Mouse (Mus musculus) stomach, postnatal 0 days (tissue): ENCODE results near the gene Tmprss11e. TPM values are rescaled to one million over a fixed set of nuclear protein-coding genes. Genes with fewer than 3 reads are reported as not detected.

Source experiments
- ATAC-seq: fragments of 200-750 bp; cut with Nextera tagmentation; 2 replicates; pipeline ENCODE4 v1.8.0; 2017; ENCODE audit not compliant: low FRiP score, low TSS enrichment
- DNase-seq: peaks from one replicate; pipeline ENCODE4 v3.0.0-alpha.2; 2016; ENCODE audit warnings: low spot score
- H3K27ac ChIP-seq: fragments of 300-500 bp; sonication (generic); replicated peaks from 2 replicates; pipeline ENCODE4 v1.5.1; 2014; ENCODE audit warnings: mild to moderate bottlenecking, control low read depth
- H3K27me3 ChIP-seq: fragments of 300-500 bp; sonication (generic); 2 replicates; pipeline ENCODE4 v1.6.1; 2014; ENCODE audit warnings: low read length; ENCODE audit not compliant: control insufficient read depth, insufficient read depth
- H3K36me3 ChIP-seq: fragments of 300-500 bp; sonication (generic); 2 replicates; pipeline ENCODE4 v1.6.1; 2014; ENCODE audit warnings: low read length, mixed read lengths; ENCODE audit not compliant: control insufficient read depth, insufficient read depth
- H3K4me1 ChIP-seq: fragments of 300-500 bp; sonication (generic); replicated peaks from 2 replicates; pipeline ENCODE4 v1.6.1; 2014; ENCODE audit warnings: antibody characterized with exemption; ENCODE audit not compliant: control insufficient read depth, insufficient read depth
- H3K4me2 ChIP-seq: fragments of 300-500 bp; sonication (generic); replicated peaks from 2 replicates; pipeline ENCODE4 v1.6.1; 2014; ENCODE audit warnings: low read depth, mild to moderate bottlenecking, control low read depth, moderate library complexity
- H3K4me3 ChIP-seq: fragments of 300-500 bp; sonication (generic); 2 replicates; pipeline ENCODE4 v1.5.1; 2014; ENCODE audit warnings: low read depth, low read length, control low read depth
- H3K9ac ChIP-seq: fragments of 300-500 bp; sonication (generic); 2 replicates; pipeline ENCODE4 v1.6.1; 2014; ENCODE audit warnings: mild to moderate bottlenecking, low read length, control low read depth, mixed read lengths
- H3K9me3 ChIP-seq: fragments of 300-500 bp; sonication (generic); 2 replicates; pipeline ENCODE4 v1.6.1; 2016; ENCODE audit warnings: low read length; ENCODE audit not compliant: control insufficient read depth
- CTCF ChIP-seq: IDR thresholded peaks from 2 replicates; pipeline ENCODE4 v1.5.1; 2016; ENCODE audit warnings: antibody characterized with exemption, low read depth, mild to moderate bottlenecking, moderate library complexity
- EP300 ChIP-seq: optimal IDR thresholded peaks from 2 replicates; pipeline ENCODE3; 2016; ENCODE audit warnings: antibody characterized with exemption
- WGBS: fragments of 180-500 bp; shearing (Covaris S2); extraction: QIAGEN DNeasy Blood & Tissue Kit; methylation state at CpG from one replicate; pipeline ENCODE4 v1.1.7; 2014; 5-methylcytosine and 5-hydroxymethylcytosine counted together
- polyA plus RNA-seq: library from polyadenylated mRNA; unstranded; fragments of >200 nt; fragmentation: Nextera tagmentation; extraction: Ambion mirVana; gene quantifications from 2 replicates; pipeline ENCODE4 v1.2.1, GENCODE M21; 2015

The Tmprss11e gene
- polyA plus RNA-seq, 1 experiment from 2014 or later: 1.4 TPM

GRCm38 (mm10) chr5:86783059-86783458, 37.4 kb upstream of the Tmprss11e start:
- no peaks in the 10 kb centered on the region for H3K36me3 ChIP-seq
- DNase-seq: peak; percentile 31
- no peaks in the 10 kb centered on the region for H3K4me1 ChIP-seq
- no peak overlapping the region for H3K4me3 ChIP-seq
- no peak overlapping the region for H3K4me2 ChIP-seq
- ATAC-seq: peak; percentile 80
- H3K9ac ChIP-seq: no peak overlapping the region
- WGBS: 44% methylated on average over 8 of the region's 8 CpGs
- no peak for TF ChIP-seq CTCF
- no peak for TF ChIP-seq EP300
- H3K9me3 ChIP-seq: no peaks in the 10 kb centered on the region
- H3K27me3 ChIP-seq: no peaks in the 10 kb centered on the region
- H3K27ac ChIP-seq: peak overlapping the region; percentile 20; the same call in 1 of the 2 replicates

- Histone ChIP-seq H3K9me3 (no peaks in the 10 kb centered on the region), H3K27me3 (no peaks in the 10 kb centered on the region), H3K4me2 (no peak overlapping the region), H3K4me3 (no peak overlapping the region), H3K9ac (no peak overlapping the region), H3K4me1 (no peaks in the 10 kb centered on the region), H3K27ac (no peak overlapping the region), H3K36me3 (no peaks in the 10 kb centered on the region)
- no peak for ATAC-seq
- 13% methylated on average over 1 of the region's 1 CpGs for WGBS
- no peak for DNase-seq
- no peak for TF ChIP-seq EP300
- no peak for TF ChIP-seq CTCF
Measured at GRCm38 (mm10) chr5:86778471-86778870, 32.9 kb upstream of the Tmprss11e start.

- DNase-seq: no peak
- Histone ChIP-seq H3K27me3 (no peaks in the 10 kb centered on the region), H3K9ac (no peak overlapping the region), H3K4me1 (no peaks in the 10 kb centered on the region), H3K36me3 (no peaks in the 10 kb centered on the region), H3K4me3 (no peak overlapping the region), H3K4me2 (no peak overlapping the region), H3K9me3 (no peaks in the 10 kb centered on the region), H3K27ac (no peak overlapping the region)
- WGBS: 76% methylated on average over 5 of the region's 5 CpGs
- ATAC-seq: no peak
- TF ChIP-seq EP300 (no peak), CTCF (no peak)
Measured at GRCm38 (mm10) chr5:86776941-86777340, 31.3 kb upstream of the Tmprss11e start.

- no peak overlapping the region for H3K9ac ChIP-seq
- no peaks in the 10 kb centered on the region for H3K4me1 ChIP-seq
- H3K4me3 ChIP-seq: no peak overlapping the region
- no peaks in the 10 kb centered on the region for H3K27me3 ChIP-seq
- H3K9me3 ChIP-seq: no peaks in the 10 kb centered on the region
- DNase-seq (no peak), ATAC-seq (no peak)
- TF ChIP-seq EP300 (no peak), CTCF (peak; percentile 59)
- H3K36me3 ChIP-seq: no peaks in the 10 kb centered on the region
- no peak overlapping the region for H3K27ac ChIP-seq
- no peak overlapping the region for H3K4me2 ChIP-seq
Measured at GRCm38 (mm10) chr5:86771010-86771409, 25.4 kb upstream of the Tmprss11e start.

- TF ChIP-seq CTCF: no peak
- no peak for TF ChIP-seq EP300
- no peak for ATAC-seq
- Histone ChIP-seq H3K9ac (no peak overlapping the region), H3K27me3 (no peaks in the 10 kb centered on the region), H3K4me2 (no peak overlapping the region), H3K27ac (no peak overlapping the region), H3K4me3 (no peak overlapping the region), H3K36me3 (no peaks in the 10 kb centered on the region), H3K9me3 (no peaks in the 10 kb centered on the region), H3K4me1 (no peaks in the 10 kb centered on the region)
- 20% methylated on average over 3 of the region's 3 CpGs for WGBS
- no peak for DNase-seq
Measured at GRCm38 (mm10) chr5:86769015-86769658, 23.5 kb upstream of the Tmprss11e start.

GRCm38 (mm10) chr5:86742796-86743195, 2.8 kb downstream of the Tmprss11e start:
- H3K4me1 ChIP-seq: no peaks in the 10 kb centered on the region
- ATAC-seq (no peak), DNase-seq (no peak)
- TF ChIP-seq EP300: no peak
- no peak for TF ChIP-seq CTCF
- no peaks in the 10 kb centered on the region for H3K36me3 ChIP-seq
- 39% methylated on average over 3 of the region's 3 CpGs for WGBS
- H3K4me2 ChIP-seq: no peak overlapping the region
- no peaks in the 10 kb centered on the region for H3K27me3 ChIP-seq
- no peaks in the 10 kb centered on the region for H3K9me3 ChIP-seq
- no peak overlapping the region for H3K4me3 ChIP-seq
- H3K27ac ChIP-seq: no peak overlapping the region
- no peak overlapping the region for H3K9ac ChIP-seq
